Mouse (Mus musculus) lung, postnatal 25 days (tissue): ENCODE measurements around the gene Olfr1170.

Experiments
- DNase-seq: peaks from one replicate; pipeline ENCODE4 v3.0.0; 2022; ENCODE audit warnings: low spot score

Gene Olfr1170

DNA sequence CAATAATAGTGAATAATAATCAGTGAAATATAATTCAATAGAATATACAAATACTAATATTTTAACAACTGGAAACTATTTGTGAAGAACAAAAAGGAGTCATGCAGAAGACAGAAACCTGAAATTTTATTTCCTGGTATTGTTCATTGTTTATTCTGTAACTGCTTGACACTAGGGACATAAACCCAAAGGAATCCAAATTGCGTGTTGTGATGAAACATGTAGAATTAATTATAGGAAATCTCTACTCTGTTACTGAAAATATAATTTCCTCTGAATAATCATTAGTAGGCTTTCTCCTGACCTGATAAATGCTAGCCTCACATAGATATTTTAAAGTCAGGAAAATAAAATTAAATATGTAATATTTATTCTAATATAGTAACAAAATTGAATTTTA is at the start of gene Olfr1170:
Olfr1170 (minus strand) TSS at position 101 of the 400 bp plus-strand sequence.
- no peak for DNase-seq

DNA sequence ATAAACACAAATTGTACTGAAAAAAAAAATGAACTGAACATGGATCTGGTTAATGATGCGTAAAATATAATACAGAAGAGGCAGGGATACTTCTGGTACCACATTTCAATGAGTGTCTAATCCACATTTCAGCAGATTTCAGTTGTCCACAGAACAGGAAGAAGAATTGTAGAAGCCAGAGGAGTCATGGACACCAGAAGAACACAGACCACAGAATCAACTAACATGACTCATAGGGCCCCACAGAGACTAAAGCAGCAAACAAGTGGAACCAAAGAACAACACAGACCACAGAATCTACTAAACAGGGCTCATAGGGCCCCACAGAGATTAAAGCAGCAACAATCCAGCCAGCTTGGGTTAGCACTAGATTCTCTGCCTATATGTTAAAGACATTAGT is 7.3 kb downstream of the Olfr1170 start:
- DNase-seq, result no peak

DNA sequence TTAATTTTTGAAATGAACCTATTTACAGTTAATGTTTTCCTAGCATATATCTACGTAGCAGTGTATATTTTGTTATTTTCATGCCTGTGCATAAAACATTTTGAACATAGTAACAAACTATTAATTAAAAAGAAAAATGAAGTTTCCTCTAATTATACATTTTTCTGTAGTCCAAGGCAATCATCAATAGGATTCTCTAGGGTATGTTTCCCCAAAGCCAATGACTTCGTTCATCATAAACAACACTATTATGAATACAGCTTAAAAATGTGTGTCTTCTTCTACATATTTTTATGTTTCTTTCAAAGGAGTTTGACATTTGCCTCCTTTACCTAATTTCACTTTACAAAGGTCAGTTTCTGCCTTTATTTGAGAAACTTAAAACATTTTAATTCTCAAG is 46.6 kb downstream of the Olfr1170 start, which contains the start of gene Olfr1168:
Olfr1168 (plus strand) TSS at position 301 of the 400 bp plus-strand sequence.
- DNase-seq, result no peak
